Mouse (Mus musculus) granulocyte monocyte progenitor cell, adult 5-6 weeks (primary cell): ENCODE measurements around the gene Tbxas1. TPM values are rescaled to one million over a fixed set of nuclear protein-coding genes. Genes with fewer than 3 reads are reported as not detected.

Source experiments
- ATAC-seq: replicated peaks from 2 replicates; pipeline ENCODE4 v1.8.0; 2016; ENCODE audit warnings: mild to moderate bottlenecking, moderate TSS enrichment, inconsistent platforms; ENCODE audit not compliant: poor library complexity, severe bottlenecking
- total RNA-seq, 2 experiments: library from RNA; stranded (forward) in 1 of 2; stranded (reverse) in 1 of 2; fragments of 200-712, 200-1000 nt in 1 of 2; fragments of >200 nt in 1 of 2; fragmentation: Nextera tagmentation in 1 of 2; gene quantifications; 2 replicates each; pipeline ENCODE4 v1.2.3; 2014 to 2017

Gene Tbxas1
- total RNA-seq, 2 experiments from 2014 or later: 12.4 to 15.0 TPM

- ATAC-seq: peak; percentile 50
These were observed 105.9 kb downstream of the Tbxas1 start for GRCm38 (mm10) chr6:38980921-38981715.

- ATAC-seq: peak; percentile 47
These were observed 106.9 kb downstream of the Tbxas1 start for GRCm38 (mm10) chr6:38982071-38982470.

- ATAC-seq: peak; percentile 31; the same call in 1 of the 2 replicates
These were observed 107.5 kb downstream of the Tbxas1 start for GRCm38 (mm10) chr6:38982656-38983055.

GRCm38 (mm10) chr6:38983060-38983459 is 107.9 kb downstream of the Tbxas1 start:
- ATAC-seq: no peak

- no peak for ATAC-seq
These were observed 109.4 kb downstream of the Tbxas1 start for GRCm38 (mm10) chr6:38984626-38985025.

GRCm38 (mm10) chr6:38986641-38987040 is 111.4 kb downstream of the Tbxas1 start:
- no peak for ATAC-seq

- ATAC-seq: peak; percentile 76
These were observed 116.8 kb downstream of the Tbxas1 start for GRCm38 (mm10) chr6:38992016-38992415.

GRCm38 (mm10) chr6:38995774-38996173 is 120.6 kb downstream of the Tbxas1 start:
- no peak for ATAC-seq

- no peak for ATAC-seq
These were observed 122.6 kb downstream of the Tbxas1 start for GRCm38 (mm10) chr6:38997838-38998237.

- no peak for ATAC-seq
These were observed 127.9 kb downstream of the Tbxas1 start for GRCm38 (mm10) chr6:39003126-39003525.

GRCm38 (mm10) chr6:39004003-39004473 is 128.8 kb downstream of the Tbxas1 start:
- ATAC-seq: peak; percentile 43

GRCm38 (mm10) chr6:39005267-39005944 is 130.2 kb downstream of the Tbxas1 start:
- ATAC-seq: no peak

GRCm38 (mm10) chr6:39005945-39006572 is 130.9 kb downstream of the Tbxas1 start:
- no peak for ATAC-seq

- ATAC-seq: peak; percentile 90
These were observed 132.0 kb downstream of the Tbxas1 start for GRCm38 (mm10) chr6:39007223-39007622.

- peak; percentile 40 for ATAC-seq
These were observed 132.9 kb downstream of the Tbxas1 start for GRCm38 (mm10) chr6:39008116-39008515.

- ATAC-seq: no peak
These were observed 138.0 kb downstream of the Tbxas1 start for GRCm38 (mm10) chr6:39013034-39013832.

GRCm38 (mm10) chr6:39017942-39018341 is 142.7 kb downstream of the Tbxas1 start:
- no peak for ATAC-seq

- ATAC-seq: 0 out of 2 replicates have a peak, but pooled peaks have one; percentile 44
These were observed 143.6 kb downstream of the Tbxas1 start for GRCm38 (mm10) chr6:39018805-39019204.

- no peak for ATAC-seq
These were observed 144.0 kb downstream of the Tbxas1 start for GRCm38 (mm10) chr6:39019219-39019618.

- no peak for ATAC-seq
These were observed 146.7 kb downstream of the Tbxas1 start for GRCm38 (mm10) chr6:39021909-39022308.
